Mouse (Mus musculus) gastrocnemius, postnatal 36 days (tissue): ENCODE results near the gene Zbp1. TPM values are rescaled to one million over a fixed set of nuclear protein-coding genes. Genes with fewer than 3 reads are reported as not detected.
A peak's percentile ranks its signal among the peaks of the same experiment; 100 is the strongest.

ENCODE experiments used
- DNase-seq, 2 experiments: peaks; one replicate each; pipeline ENCODE4 v3.0.0; 2022
- intact Hi-C: fragments of 180-260 bp; cut with DNase I; formaldehyde crosslinking; loops from one replicate; pipeline ENCODE4 v1.15.1; 2025
- total RNA-seq, 2 experiments: library from RNA; stranded (reverse); gene quantifications; 2 replicates each; pipeline ENCODE4 v1.2.3; 2021

The Zbp1 gene
- total RNA-seq, 2 experiments from 2014 or later: 0.30 TPM; not detected in 1

GRCm38 (mm10) chr2:173247911-173248310, 29.2 kb upstream of the Zbp1 start:
- no peak for DNase-seq
- intact Hi-C loops: no loop called here

DNA sequence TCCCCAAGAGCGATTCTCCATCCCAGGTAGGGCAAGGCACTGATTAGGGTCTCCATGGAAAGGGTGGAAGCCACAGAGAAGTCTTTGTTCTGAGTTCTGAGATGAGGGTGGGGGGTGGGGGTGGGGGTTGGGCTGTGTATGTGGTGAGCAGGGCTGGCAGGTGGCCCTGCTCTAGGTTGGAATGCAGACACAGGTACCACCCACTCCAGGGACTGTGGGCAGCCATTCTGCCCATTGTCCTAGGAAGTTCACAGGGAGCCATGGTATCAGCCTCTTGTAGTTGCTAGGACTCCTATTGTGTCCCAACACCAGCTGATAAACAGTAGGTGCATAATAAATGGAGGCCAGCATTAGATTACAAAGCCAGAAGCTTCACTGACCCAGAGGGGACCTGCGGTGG, 28.5 kb upstream of the Zbp1 start:
- intact Hi-C loops: no loop called here
- no peak for DNase-seq

GRCm38 (mm10) chr2:173246688-173247087, 28.0 kb upstream of the Zbp1 start:
- intact Hi-C loops: no loop called here

GRCm38 (mm10) chr2:173245258-173245657, 26.5 kb upstream of the Zbp1 start:
- no peak for DNase-seq
- intact Hi-C loops: no loop called here

More at GRCm38 (mm10) chr2:173246688-173247087, 28.0 kb upstream of the Zbp1 start:
- DNase-seq: no peak

- DNase-seq: no peak
- intact Hi-C loops: no loop called here
Observed at GRCm38 (mm10) chr2:173244108-173244507, 25.4 kb upstream of the Zbp1 start.

DNA sequence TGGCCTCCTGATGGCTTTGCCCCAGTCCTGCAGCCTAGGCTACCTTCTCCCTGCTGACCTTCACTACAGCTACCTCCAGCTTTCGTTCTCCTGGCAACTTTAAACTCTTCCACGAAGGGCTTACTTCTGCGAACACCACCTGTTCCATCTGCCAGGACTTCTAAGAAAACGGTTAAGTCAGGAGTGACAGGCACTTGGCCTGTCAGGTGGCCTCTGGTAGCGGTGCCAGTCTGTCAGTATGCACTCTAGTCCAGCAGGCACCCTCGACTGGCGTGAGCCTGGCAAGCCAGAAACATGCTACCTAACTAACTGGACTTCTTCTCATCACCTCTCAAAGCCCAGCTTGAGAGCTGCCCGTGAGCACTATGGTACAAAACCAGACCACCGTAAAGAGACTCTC, 24.9 kb upstream of the Zbp1 start:
- DNase-seq: no peak
- intact Hi-C loops: loop anchor here (2.0 kb wide), 1 partner anchor 67 kb away; no protein-coding TSS in a partner anchor

DNA sequence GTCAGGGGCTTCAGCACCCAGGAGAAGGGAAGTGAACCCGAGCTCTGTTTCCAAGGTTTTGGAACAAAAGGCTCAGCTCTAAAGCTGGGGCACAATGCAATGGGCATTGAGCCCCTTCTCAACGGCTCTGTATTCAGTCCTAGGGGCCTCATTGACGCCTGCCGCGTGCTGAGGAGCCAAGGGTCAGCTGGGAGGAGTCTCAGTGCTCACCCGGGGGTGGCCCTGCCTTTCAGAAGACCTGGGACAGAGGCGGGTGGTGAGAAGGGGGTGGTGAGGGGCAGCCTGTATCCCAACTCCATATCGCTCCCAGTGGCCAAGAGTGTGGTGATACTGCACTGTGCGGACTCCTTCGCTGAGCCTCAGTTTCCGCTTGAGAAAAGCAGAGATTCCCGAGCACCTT, 24.2 kb upstream of the Zbp1 start:
- no peak for DNase-seq
- intact Hi-C loops: loop anchor here (2.0 kb wide), 1 partner anchor 68 kb away; no protein-coding TSS in a partner anchor

DNA sequence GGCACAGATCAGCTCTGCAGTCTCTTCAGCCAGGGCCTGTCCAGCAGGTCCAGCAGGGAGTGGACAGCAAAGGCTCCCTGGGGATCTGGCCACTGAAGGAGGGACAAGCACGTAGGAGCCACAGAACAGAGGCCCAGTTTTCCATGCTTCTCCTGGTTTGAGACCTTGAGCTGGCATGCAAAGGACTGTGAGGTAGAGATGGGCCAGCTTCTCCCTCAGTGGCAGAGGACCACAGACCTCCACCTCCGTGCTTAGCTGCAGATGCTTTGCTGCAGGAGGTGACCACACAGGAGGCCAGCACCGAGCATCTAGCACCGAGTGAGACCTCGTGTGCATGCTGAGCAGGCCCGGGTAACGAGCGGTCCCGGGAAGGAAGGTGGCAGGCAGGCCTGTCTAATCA, 22.0 kb upstream of the Zbp1 start:
- intact Hi-C loops: no loop called here
- DNase-seq: no peak

GRCm38 (mm10) chr2:173238522-173238921, 19.8 kb upstream of the Zbp1 start:
- no peak for DNase-seq
- intact Hi-C loops: no loop called here

DNA sequence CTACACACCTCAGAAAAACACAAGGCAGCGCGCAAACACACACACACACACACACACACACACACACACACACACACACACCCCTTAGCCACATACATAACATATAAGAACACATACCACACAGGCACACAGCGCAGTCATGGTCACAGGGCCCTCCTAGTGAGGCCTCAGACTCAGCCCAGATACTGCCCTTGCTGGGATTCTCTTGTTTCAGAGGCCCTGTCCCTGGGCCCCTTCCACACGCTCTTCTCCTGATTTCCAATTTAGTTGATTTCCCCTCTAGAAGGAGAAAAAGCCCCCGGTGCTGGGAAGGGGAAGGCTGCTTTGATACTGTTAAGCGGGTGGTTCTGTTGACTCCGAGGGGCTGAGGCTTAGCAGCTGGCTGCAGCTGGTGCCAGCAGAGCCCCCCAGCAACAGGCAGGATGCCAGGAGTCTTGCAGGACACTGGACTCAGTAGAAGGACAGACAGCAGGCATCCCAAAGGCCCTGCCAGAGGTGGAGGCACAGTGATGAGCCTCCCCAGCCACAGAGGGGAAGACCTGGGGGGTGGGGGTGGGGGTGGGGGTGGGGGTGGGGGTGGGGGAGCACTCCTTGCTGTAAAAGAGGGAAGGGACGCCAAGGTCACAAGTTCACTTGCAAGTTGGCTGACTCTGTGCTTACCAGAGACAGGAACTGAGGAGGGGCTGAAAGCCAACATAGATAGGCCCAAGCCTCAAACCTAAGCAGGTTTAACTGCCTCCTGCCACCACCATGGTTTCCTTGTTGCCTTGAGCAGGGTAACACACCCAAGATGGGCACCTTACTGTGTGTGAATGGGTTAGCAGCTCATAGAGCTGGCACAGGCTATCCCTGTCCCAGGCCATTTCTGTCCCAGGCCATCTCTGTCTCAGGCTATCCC, 17.0 kb upstream of the Zbp1 start:
- intact Hi-C loops: no loop called here
- no peak for DNase-seq

GRCm38 (mm10) chr2:173232766-173233099, 14.0 kb upstream of the Zbp1 start:
- no peak for DNase-seq
- intact Hi-C loops: no loop called here

DNA sequence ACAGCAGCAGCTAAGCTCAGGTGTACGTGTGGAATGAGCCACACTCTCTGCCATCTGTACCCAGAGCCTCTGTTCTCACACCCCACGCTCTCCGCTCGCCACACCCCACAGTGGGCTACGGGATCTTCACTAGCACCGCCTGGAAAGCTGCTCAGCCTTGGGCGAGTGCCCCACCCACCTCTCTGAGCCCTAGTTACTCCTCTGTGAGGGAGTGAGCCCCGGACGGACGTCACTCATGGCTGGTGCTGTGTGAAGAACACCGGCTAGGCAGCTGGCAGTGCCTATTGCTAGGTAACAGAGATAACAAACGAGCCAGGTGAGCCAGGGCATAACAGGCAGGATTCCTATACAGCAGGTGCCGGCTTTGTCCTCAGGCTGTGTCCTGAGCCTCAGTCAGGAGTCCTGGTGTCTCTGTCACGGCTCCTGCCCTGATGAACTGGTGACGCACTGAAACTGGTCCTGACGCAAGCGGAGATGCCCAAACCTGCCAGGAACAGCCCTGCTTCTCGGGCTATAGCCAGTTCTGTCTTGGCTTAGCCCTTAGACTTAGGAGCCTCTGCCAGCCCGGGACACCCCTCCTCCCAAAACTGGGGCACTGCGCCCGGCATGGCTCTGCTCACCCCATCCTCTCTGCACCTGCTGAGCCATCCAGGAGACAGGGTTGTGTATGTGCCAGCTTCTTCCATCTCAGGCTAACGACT, 13.5 kb upstream of the Zbp1 start:
- intact Hi-C loops: no loop called here

GRCm38 (mm10) chr2:173229578-173230224, 11.0 kb upstream of the Zbp1 start:
- DNase-seq: peak; percentile 86 to 89
- intact Hi-C loops: loop anchor here (2.0 kb wide), 3 partner anchors 43 to 317 kb away; no protein-coding TSS in a partner anchor

More for the DNA sequence above, 13.5 kb upstream of the Zbp1 start:
- DNase-seq: no peak

- no peak for DNase-seq
- intact Hi-C loops: loop anchor here (2.0 kb wide), 2 partner anchors 42 to 318 kb away; no protein-coding TSS in a partner anchor
Observed at GRCm38 (mm10) chr2:173228567-173228966, 9.8 kb upstream of the Zbp1 start.

- intact Hi-C loops: no loop called here
- no peak for DNase-seq
Observed at GRCm38 (mm10) chr2:173226792-173227191, 8.1 kb upstream of the Zbp1 start.

GRCm38 (mm10) chr2:173225906-173226305, 7.2 kb upstream of the Zbp1 start:
- DNase-seq: no peak
- intact Hi-C loops: no loop called here

- no peak for DNase-seq
- intact Hi-C loops: no loop called here
Observed at GRCm38 (mm10) chr2:173224832-173225231, 6.1 kb upstream of the Zbp1 start.

- intact Hi-C loops: no loop called here
Observed at GRCm38 (mm10) chr2:173224097-173224496, 5.4 kb upstream of the Zbp1 start.

GRCm38 (mm10) chr2:173223496-173223895, 4.8 kb upstream of the Zbp1 start:
- intact Hi-C loops: no loop called here
- no peak for DNase-seq

More at GRCm38 (mm10) chr2:173224097-173224496, 5.4 kb upstream of the Zbp1 start:
- no peak for DNase-seq

DNA sequence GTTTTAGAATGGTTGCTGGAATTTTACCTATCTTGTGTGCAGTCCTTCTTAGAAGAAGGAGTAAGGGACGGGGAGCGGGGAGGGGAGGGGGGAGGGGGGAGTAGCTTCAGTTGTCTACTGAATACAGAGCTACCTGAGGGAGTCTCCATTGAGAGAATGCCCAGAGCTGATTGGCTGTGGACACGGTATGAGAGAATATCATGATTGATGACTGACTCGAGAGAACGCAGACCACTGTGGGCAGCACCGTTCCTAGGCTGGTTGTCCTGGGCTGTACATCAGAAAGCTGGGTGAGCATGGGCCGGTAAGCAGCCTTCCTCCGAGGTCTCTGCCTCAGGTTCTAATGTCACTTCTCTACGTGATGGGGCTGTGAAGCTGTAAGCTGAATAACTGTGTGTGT, 2.0 kb upstream of the Zbp1 start:
- intact Hi-C loops: no loop called here
- peak in 1 of 2 experiments; percentile 6 for DNase-seq
